Mouse (Mus musculus): ENCODE data around the gene Tgif2. TPM values are rescaled to one million over a fixed set of nuclear protein-coding genes. Genes with fewer than 3 reads are reported as not detected.

Gene Tgif2
- polyA plus RNA-seq, 2 experiments, result 57.2 to 64.9 TPM

- no peak for DNase-seq (ENCODE audit: low spot score)
- TF ChIP-seq POLR2A (IDR thresholded peaks at IDR 0.05; ENCODE audit: borderline replicate concordance, extremely low read depth, insufficient read depth, insufficient read length), result no peak
Observed at GRCm38 (mm10) chr2:156892240-156892639, 52.4 kb downstream of the Tgif2 start.

GRCm38 (mm10) chr2:156892821-156893220 is 53.0 kb downstream of the Tgif2 start:
- TF ChIP-seq POLR2A (IDR thresholded peaks at IDR 0.05; ENCODE audit: borderline replicate concordance, extremely low read depth, insufficient read depth, insufficient read length), result no peak
- 81% methylated on average over 6 of the region's 6 CpGs for WGBS
- no peak for DNase-seq (ENCODE audit: low spot score)
- H3K4me2 ChIP-seq (replicated peaks; ENCODE audit: low read depth, low read length, severe bottlenecking), result no peak overlapping the region
- no peak for ATAC-seq (ENCODE audit: low FRiP score, low read depth)
- H3K4me1 ChIP-seq (ENCODE audit: control insufficient read depth, insufficient read depth, low read length), result no peaks in the 10 kb centered on the region
- H3K9me3 ChIP-seq (ENCODE audit: control insufficient read depth, low read length), result no peaks in the 10 kb centered on the region
- no peaks in the 10 kb centered on the region for H3K36me3 ChIP-seq (ENCODE audit: control insufficient read depth, insufficient read depth, low read length)
- H3K4me3 ChIP-seq (replicated peaks; ENCODE audit: low read length), result no peak overlapping the region
- no peaks in the 10 kb centered on the region for H3K27me3 ChIP-seq (ENCODE audit: control insufficient read depth, insufficient read depth, low read length)
- no peak overlapping the region for H3K27ac ChIP-seq (replicated peaks; ENCODE audit: low read depth, low read length)
- no peak overlapping the region for H3K9ac ChIP-seq (ENCODE audit: low read depth, low read length, severe bottlenecking)

More at GRCm38 (mm10) chr2:156892240-156892639, 52.4 kb downstream of the Tgif2 start:
- no peaks in the 10 kb centered on the region for H3K4me1 ChIP-seq (ENCODE audit: control insufficient read depth, insufficient read depth, low read length)
- no peak overlapping the region for H3K4me2 ChIP-seq (replicated peaks; ENCODE audit: low read depth, low read length, severe bottlenecking)
- ATAC-seq (ENCODE audit: low FRiP score, low read depth), result no peak
- no peak overlapping the region for H3K27ac ChIP-seq (replicated peaks; ENCODE audit: low read depth, low read length)
- no peak overlapping the region for H3K9ac ChIP-seq (ENCODE audit: low read depth, low read length, severe bottlenecking)
- no peaks in the 10 kb centered on the region for H3K27me3 ChIP-seq (ENCODE audit: control insufficient read depth, insufficient read depth, low read length)
- H3K36me3 ChIP-seq (ENCODE audit: control insufficient read depth, insufficient read depth, low read length), result no peaks in the 10 kb centered on the region
- H3K9me3 ChIP-seq (ENCODE audit: control insufficient read depth, low read length), result no peaks in the 10 kb centered on the region
- 50% methylated on average over 3 of the region's 3 CpGs for WGBS
- no peak overlapping the region for H3K4me3 ChIP-seq (replicated peaks; ENCODE audit: low read length)

GRCm38 (mm10) chr2:156894496-156895265 is 54.9 kb downstream of the Tgif2 start:
- Histone ChIP-seq H3K9ac (ENCODE audit: low read depth, low read length, severe bottlenecking) (no peak overlapping the region), H3K9me3 (ENCODE audit: control insufficient read depth, low read length) (no peaks in the 10 kb centered on the region), H3K27me3 (ENCODE audit: control insufficient read depth, insufficient read depth, low read length) (no peaks in the 10 kb centered on the region), H3K4me3 (replicated peaks; ENCODE audit: low read length) (no peak overlapping the region), H3K36me3 (ENCODE audit: control insufficient read depth, insufficient read depth, low read length) (no peaks in the 10 kb centered on the region), H3K4me2 (replicated peaks; ENCODE audit: low read depth, low read length, severe bottlenecking) (no peak overlapping the region), H3K4me1 (ENCODE audit: control insufficient read depth, insufficient read depth, low read length) (no peaks in the 10 kb centered on the region), H3K27ac (replicated peaks; ENCODE audit: low read depth, low read length) (no peak overlapping the region)
- ATAC-seq (ENCODE audit: low FRiP score, low read depth) (no peak), DNase-seq (ENCODE audit: low spot score) (no peak)
- no peak for TF ChIP-seq POLR2A (IDR thresholded peaks at IDR 0.05; ENCODE audit: borderline replicate concordance, extremely low read depth, insufficient read depth, insufficient read length)
- 80% methylated on average over 15 of the region's 15 CpGs for WGBS

- Histone ChIP-seq H3K4me3 (replicated peaks; ENCODE audit: low read length) (no peak overlapping the region), H3K27me3 (ENCODE audit: control insufficient read depth, insufficient read depth, low read length) (no peaks in the 10 kb centered on the region), H3K4me2 (replicated peaks; ENCODE audit: low read depth, low read length, severe bottlenecking) (no peak overlapping the region), H3K27ac (replicated peaks; ENCODE audit: low read depth, low read length) (no peak overlapping the region), H3K4me1 (ENCODE audit: control insufficient read depth, insufficient read depth, low read length) (no peaks in the 10 kb centered on the region), H3K9me3 (ENCODE audit: control insufficient read depth, low read length) (no peaks in the 10 kb centered on the region), H3K36me3 (ENCODE audit: control insufficient read depth, insufficient read depth, low read length) (no peaks in the 10 kb centered on the region), H3K9ac (ENCODE audit: low read depth, low read length, severe bottlenecking) (no peak overlapping the region)
- DNase-seq (ENCODE audit: low spot score) (no peak), ATAC-seq (ENCODE audit: low FRiP score, low read depth) (no peak)
- TF ChIP-seq POLR2A (IDR thresholded peaks at IDR 0.05; ENCODE audit: borderline replicate concordance, extremely low read depth, insufficient read depth, insufficient read length), result no peak
- WGBS, result 71% methylated on average over 9 of the region's 9 CpGs
Observed at GRCm38 (mm10) chr2:156896384-156896914, 56.6 kb downstream of the Tgif2 start.

GRCm38 (mm10) chr2:156897034-156897433 is 57.2 kb downstream of the Tgif2 start:
- TF ChIP-seq POLR2A (IDR thresholded peaks at IDR 0.05; ENCODE audit: borderline replicate concordance, extremely low read depth, insufficient read depth, insufficient read length), result no peak
- Histone ChIP-seq H3K27me3 (ENCODE audit: control insufficient read depth, insufficient read depth, low read length) (no peaks in the 10 kb centered on the region), H3K4me2 (replicated peaks; ENCODE audit: low read depth, low read length, severe bottlenecking) (no peak overlapping the region), H3K9ac (ENCODE audit: low read depth, low read length, severe bottlenecking) (no peak overlapping the region), H3K4me3 (replicated peaks; ENCODE audit: low read length) (no peak overlapping the region), H3K9me3 (ENCODE audit: control insufficient read depth, low read length) (no peaks in the 10 kb centered on the region), H3K27ac (replicated peaks; ENCODE audit: low read depth, low read length) (no peak overlapping the region), H3K36me3 (ENCODE audit: control insufficient read depth, insufficient read depth, low read length) (no peaks in the 10 kb centered on the region), H3K4me1 (ENCODE audit: control insufficient read depth, insufficient read depth, low read length) (no peaks in the 10 kb centered on the region)
- DNase-seq (ENCODE audit: low spot score), result no peak
- no peak for ATAC-seq (ENCODE audit: low FRiP score, low read depth)
- WGBS, result 83% methylated on average over 9 of the region's 9 CpGs
